Mouse (Mus musculus) liver, postnatal 0 days (tissue): ENCODE data around the gene Pcdh9. TPM values are rescaled to one million over a fixed set of nuclear protein-coding genes. Genes with fewer than 3 reads are reported as not detected.

Experiments
- ATAC-seq: fragments of 200-750 bp; cut with Nextera tagmentation; 2 replicates; pipeline ENCODE4 v1.8.0; 2017; ENCODE audit warnings: mild to moderate bottlenecking, moderate library complexity
- DNase-seq: peaks from one replicate; pipeline ENCODE4 v3.0.0-alpha.2; 2016
- H3K27ac ChIP-seq: fragments of 300-500 bp; sonication (generic); 2 replicates; pipeline ENCODE4 v1.5.1; 2014; ENCODE audit warnings: antibody characterized with exemption, moderate library complexity, mild to moderate bottlenecking, low read depth
- H3K27me3 ChIP-seq: fragments of 300-500 bp; sonication (generic); 2 replicates; pipeline ENCODE4 v1.6.1; 2014; ENCODE audit warnings: low read length, control low read depth, mixed read lengths; ENCODE audit not compliant: insufficient read depth
- H3K36me3 ChIP-seq: fragments of 300-500 bp; sonication (generic); replicated peaks from 2 replicates; pipeline ENCODE4 v1.6.1; 2014; ENCODE audit warnings: mild to moderate bottlenecking, control low read depth, low read length, moderate library complexity, mixed read lengths; ENCODE audit not compliant: insufficient read depth
- H3K4me1 ChIP-seq: fragments of 300-500 bp; sonication (generic); 2 replicates; pipeline ENCODE4 v1.6.1; 2014; ENCODE audit warnings: antibody characterized with exemption, mild to moderate bottlenecking, control low read depth; ENCODE audit not compliant: insufficient read depth
- H3K4me2 ChIP-seq: fragments of 300-500 bp; sonication (generic); 2 replicates; pipeline ENCODE4 v1.6.1; 2014; ENCODE audit warnings: low read depth, mild to moderate bottlenecking, low read length, moderate library complexity, mixed read lengths
- H3K4me3 ChIP-seq: fragments of 300-500 bp; sonication (generic); 2 replicates; pipeline ENCODE4 v1.5.1; 2014; ENCODE audit warnings: low read depth, low read length
- H3K9ac ChIP-seq: fragments of 300-500 bp; sonication (generic); replicated peaks from 2 replicates; pipeline ENCODE4 v1.6.1; 2014; ENCODE audit warnings: mild to moderate bottlenecking, moderate library complexity
- H3K9me3 ChIP-seq: fragments of 300-500 bp; sonication (generic); 2 replicates; pipeline ENCODE4 v1.6.1; 2016; ENCODE audit warnings: mild to moderate bottlenecking, control low read depth, low read length, mixed read lengths
- CTCF ChIP-seq: sonication (generic); IDR thresholded peaks from 2 replicates; pipeline ENCODE4 v1.5.1; 2016; ENCODE audit warnings: antibody characterized with exemption, low read depth
- EP300 ChIP-seq: IDR thresholded peaks from 2 replicates; pipeline ENCODE4 v1.6.1; 2016; ENCODE audit warnings: antibody characterized with exemption, low read depth, mild to moderate bottlenecking
- WGBS: fragments of 180-500 bp; shearing (Covaris S2); extraction: QIAGEN DNeasy Blood & Tissue Kit; methylation state at CpG from one replicate; pipeline ENCODE4 v1.1.7; 2014; ENCODE audit not compliant: insufficient replicate concordance; 5-methylcytosine and 5-hydroxymethylcytosine counted together
- polyA plus RNA-seq: library from polyadenylated mRNA; unstranded; fragments of >200 nt; fragmentation: Nextera tagmentation; extraction: Ambion mirVana; gene quantifications from 2 replicates; pipeline ENCODE4 v1.2.1, GENCODE M21; 2015

Pcdh9 gene
- polyA plus RNA-seq, 1 experiment from 2014 or later: 0.31 TPM

- Histone ChIP-seq H3K4me2 (no peak overlapping the region), H3K9me3 (no peaks in the 10 kb centered on the region), H3K27ac (no peak overlapping the region), H3K36me3 (no peaks in the 10 kb centered on the region), H3K4me1 (no peaks in the 10 kb centered on the region), H3K9ac (no peak overlapping the region), H3K4me3 (no peak overlapping the region), H3K27me3 (no peaks in the 10 kb centered on the region)
- DNase-seq (no peak), ATAC-seq (no peak)
- WGBS: 60% methylated on average over 3 of the region's 3 CpGs
- no peak for TF ChIP-seq EP300
Measured at GRCm38 (mm10) chr14:93553771-93554170, 336.7 kb downstream of the Pcdh9 start.

GRCm38 (mm10) chr14:93545575-93545974 lies 344.9 kb downstream of the Pcdh9 start:
- no peak overlapping the region for H3K9ac ChIP-seq
- no peaks in the 10 kb centered on the region for H3K27me3 ChIP-seq
- H3K4me2 ChIP-seq: no peak overlapping the region
- no peak for DNase-seq
- H3K36me3 ChIP-seq: no peaks in the 10 kb centered on the region
- no peaks in the 10 kb centered on the region for H3K9me3 ChIP-seq
- no peak overlapping the region for H3K4me3 ChIP-seq
- no peak overlapping the region for H3K27ac ChIP-seq
- no peaks in the 10 kb centered on the region for H3K4me1 ChIP-seq
- WGBS: 67% methylated on average over 6 of the region's 6 CpGs
- TF ChIP-seq EP300 (no peak), CTCF (no peak)
- ATAC-seq: no peak

- Histone ChIP-seq H3K9me3 (no peaks in the 10 kb centered on the region), H3K4me3 (no peak overlapping the region), H3K27me3 (no peaks in the 10 kb centered on the region), H3K36me3 (no peaks in the 10 kb centered on the region), H3K27ac (no peak overlapping the region), H3K9ac (no peak overlapping the region), H3K4me2 (no peak overlapping the region), H3K4me1 (no peaks in the 10 kb centered on the region)
- ATAC-seq (no peak), DNase-seq (no peak)
- no peak for TF ChIP-seq CTCF
- 77% methylated on average over 11 of the region's 11 CpGs for WGBS
Measured at GRCm38 (mm10) chr14:93543970-93544627, 346.4 kb downstream of the Pcdh9 start.

- TF ChIP-seq CTCF (no peak), EP300 (no peak)
- Histone ChIP-seq H3K27ac (no peak overlapping the region), H3K4me2 (no peak overlapping the region), H3K4me3 (no peak overlapping the region), H3K9me3 (no peaks in the 10 kb centered on the region), H3K4me1 (no peaks in the 10 kb centered on the region), H3K9ac (no peak overlapping the region), H3K27me3 (no peaks in the 10 kb centered on the region), H3K36me3 (no peaks in the 10 kb centered on the region)
- WGBS: 68% methylated on average over 3 of the region's 3 CpGs
- DNase-seq (no peak), ATAC-seq (no peak)
Measured at GRCm38 (mm10) chr14:93543561-93543960, 346.9 kb downstream of the Pcdh9 start.

GRCm38 (mm10) chr14:93534928-93535327 lies 355.6 kb downstream of the Pcdh9 start:
- Histone ChIP-seq H3K27me3 (no peaks in the 10 kb centered on the region), H3K4me3 (no peak overlapping the region), H3K4me2 (no peak overlapping the region), H3K27ac (no peak overlapping the region), H3K36me3 (no peaks in the 10 kb centered on the region), H3K9ac (no peak overlapping the region), H3K9me3 (no peaks in the 10 kb centered on the region), H3K4me1 (no peaks in the 10 kb centered on the region)
- DNase-seq: no peak
- WGBS: 73% methylated on average over 4 of the region's 4 CpGs
- TF ChIP-seq EP300 (no peak), CTCF (no peak)
- ATAC-seq: no peak

GRCm38 (mm10) chr14:93523430-93523829 lies 367.0 kb downstream of the Pcdh9 start:
- no peak overlapping the region for H3K9ac ChIP-seq
- 66% methylated on average over 8 of the region's 8 CpGs for WGBS
- H3K27ac ChIP-seq: no peak overlapping the region
- no peaks in the 10 kb centered on the region for H3K36me3 ChIP-seq
- H3K27me3 ChIP-seq: no peaks in the 10 kb centered on the region
- ATAC-seq (no peak), DNase-seq (no peak)
- no peaks in the 10 kb centered on the region for H3K4me1 ChIP-seq
- H3K4me3 ChIP-seq: no peak overlapping the region
- H3K9me3 ChIP-seq: no peaks in the 10 kb centered on the region
- H3K4me2 ChIP-seq: no peak overlapping the region
- no peak for TF ChIP-seq CTCF
- no peak for TF ChIP-seq EP300

- WGBS: 78% methylated on average over 5 of the region's 5 CpGs
- H3K9me3 ChIP-seq: no peaks in the 10 kb centered on the region
- H3K27ac ChIP-seq: no peak overlapping the region
- H3K27me3 ChIP-seq: no peaks in the 10 kb centered on the region
- DNase-seq: no peak
- no peak overlapping the region for H3K4me2 ChIP-seq
- no peak overlapping the region for H3K4me3 ChIP-seq
- H3K9ac ChIP-seq: no peak overlapping the region
- H3K4me1 ChIP-seq: no peaks in the 10 kb centered on the region
- H3K36me3 ChIP-seq: no peaks in the 10 kb centered on the region
- ATAC-seq: no peak
- TF ChIP-seq CTCF (no peak), EP300 (no peak)
Measured at GRCm38 (mm10) chr14:93520166-93520565, 370.3 kb downstream of the Pcdh9 start.
